Mouse (Mus musculus): ENCODE measurements around the gene Spats2. TPM values are rescaled to one million over a fixed set of nuclear protein-coding genes. Genes with fewer than 3 reads are reported as not detected.

Spats2 gene
- polyA plus RNA-seq, 1 experiment from 2014 or later: 68.5 TPM

GRCm38 (mm10) chr15:99224208-99224911 lies 98.6 kb downstream of the Spats2 start, which contains the start of gene Kcnh3:
Gene Kcnh3 (plus strand): TSS chr15:99224861.
- peak; percentile 60 for DNase-seq (ENCODE audit: low spot score)
- H3K4me3 ChIP-seq (ENCODE audit: low read depth, low read length): peak within 1 kb of the TSS; percentile 31
- H3K27ac ChIP-seq (replicated peaks; ENCODE audit: low read depth, low read length): no peak within 1 kb of the TSS
- no peaks in the 10 kb centered on the region for H3K9me3 ChIP-seq (replicated peaks; ENCODE audit: control insufficient read depth, low read length)
- peak within 1 kb of the TSS; percentile 68 for H3K4me2 ChIP-seq (ENCODE audit: low read depth, low read length)
- H3K36me3 ChIP-seq (replicated peaks; ENCODE audit: control insufficient read depth, insufficient read depth, low read depth, low read length): no peaks in the 10 kb centered on the region
- WGBS: under 1% methylated on average over 57 of the region's 66 CpGs
- H3K9ac ChIP-seq (replicated peaks; ENCODE audit: low read length): peak within 1 kb of the TSS; percentile 32
- ATAC-seq (replicated peaks; ENCODE audit: insufficient number of reproducible peaks, low FRiP score, low TSS enrichment, low read depth): no peak
- peaks cover 63% of the 10 kb centered on the region for H3K27me3 ChIP-seq (ENCODE audit: control insufficient read depth, insufficient read depth, low read length)
- H3K4me1 ChIP-seq (ENCODE audit: control insufficient read depth, insufficient read depth, low read length): peaks cover 14% of the 10 kb centered on the region

GRCm38 (mm10) chr15:99225081-99225810 lies 99.5 kb downstream of the Spats2 start:
- H3K27ac ChIP-seq (replicated peaks; ENCODE audit: low read depth, low read length): no peak overlapping the region
- DNase-seq (ENCODE audit: low spot score) (peak; percentile 42), ATAC-seq (replicated peaks; ENCODE audit: insufficient number of reproducible peaks, low FRiP score, low TSS enrichment, low read depth) (no peak)
- H3K9ac ChIP-seq (replicated peaks; ENCODE audit: low read length): no peak overlapping the region
- peaks cover 63% of the 10 kb centered on the region for H3K27me3 ChIP-seq (ENCODE audit: control insufficient read depth, insufficient read depth, low read length)
- H3K9me3 ChIP-seq (replicated peaks; ENCODE audit: control insufficient read depth, low read length): no peaks in the 10 kb centered on the region
- H3K36me3 ChIP-seq (replicated peaks; ENCODE audit: control insufficient read depth, insufficient read depth, low read depth, low read length): no peaks in the 10 kb centered on the region
- WGBS: under 1% methylated on average over 22 of the region's 22 CpGs
- peak overlapping the region; percentile 68 for H3K4me2 ChIP-seq (ENCODE audit: low read depth, low read length)
- H3K4me1 ChIP-seq (ENCODE audit: control insufficient read depth, insufficient read depth, low read length): peaks cover 14% of the 10 kb centered on the region
- H3K4me3 ChIP-seq (ENCODE audit: low read depth, low read length): peak overlapping the region; percentile 31

- no peak overlapping the region for H3K4me2 ChIP-seq (ENCODE audit: low read depth, low read length)
- no peak overlapping the region for H3K27ac ChIP-seq (replicated peaks; ENCODE audit: low read depth, low read length)
- no peaks in the 10 kb centered on the region for H3K36me3 ChIP-seq (replicated peaks; ENCODE audit: control insufficient read depth, insufficient read depth, low read depth, low read length)
- 12% methylated on average over 14 of the region's 14 CpGs for WGBS
- peaks cover 14% of the 10 kb centered on the region for H3K4me1 ChIP-seq (ENCODE audit: control insufficient read depth, insufficient read depth, low read length)
- ATAC-seq (replicated peaks; ENCODE audit: insufficient number of reproducible peaks, low FRiP score, low TSS enrichment, low read depth) (no peak), DNase-seq (ENCODE audit: low spot score) (no peak)
- no peak overlapping the region for H3K9ac ChIP-seq (replicated peaks; ENCODE audit: low read length)
- H3K4me3 ChIP-seq (ENCODE audit: low read depth, low read length): no peak overlapping the region
- no peaks in the 10 kb centered on the region for H3K9me3 ChIP-seq (replicated peaks; ENCODE audit: control insufficient read depth, low read length)
- peaks cover 63% of the 10 kb centered on the region for H3K27me3 ChIP-seq (ENCODE audit: control insufficient read depth, insufficient read depth, low read length)
Observed at GRCm38 (mm10) chr15:99226090-99226489, 100.4 kb downstream of the Spats2 start.

GRCm38 (mm10) chr15:99231998-99232397 lies 106.3 kb downstream of the Spats2 start:
- H3K36me3 ChIP-seq (replicated peaks; ENCODE audit: control insufficient read depth, insufficient read depth, low read depth, low read length): no peaks in the 10 kb centered on the region
- H3K9ac ChIP-seq (replicated peaks; ENCODE audit: low read length): no peak overlapping the region
- H3K4me1 ChIP-seq (ENCODE audit: control insufficient read depth, insufficient read depth, low read length): no peaks in the 10 kb centered on the region
- no peaks in the 10 kb centered on the region for H3K9me3 ChIP-seq (replicated peaks; ENCODE audit: control insufficient read depth, low read length)
- peaks cover 17% of the 10 kb centered on the region for H3K27me3 ChIP-seq (ENCODE audit: control insufficient read depth, insufficient read depth, low read length)
- DNase-seq (ENCODE audit: low spot score) (no peak), ATAC-seq (replicated peaks; ENCODE audit: insufficient number of reproducible peaks, low FRiP score, low TSS enrichment, low read depth) (no peak)
- 71% methylated on average over 10 of the region's 10 CpGs for WGBS
- no peak overlapping the region for H3K4me2 ChIP-seq (ENCODE audit: low read depth, low read length)
- H3K4me3 ChIP-seq (ENCODE audit: low read depth, low read length): no peak overlapping the region
- no peak overlapping the region for H3K27ac ChIP-seq (replicated peaks; ENCODE audit: low read depth, low read length)

GRCm38 (mm10) chr15:99233719-99234118 lies 108.0 kb downstream of the Spats2 start:
- ATAC-seq (replicated peaks; ENCODE audit: insufficient number of reproducible peaks, low FRiP score, low TSS enrichment, low read depth) (no peak), DNase-seq (ENCODE audit: low spot score) (no peak)
- H3K4me2 ChIP-seq (ENCODE audit: low read depth, low read length): no peak overlapping the region
- H3K9me3 ChIP-seq (replicated peaks; ENCODE audit: control insufficient read depth, low read length): no peaks in the 10 kb centered on the region
- H3K27me3 ChIP-seq (ENCODE audit: control insufficient read depth, insufficient read depth, low read length): peaks cover under 1% of the 10 kb centered on the region; the same call in 1 of the 2 replicates
- no peaks in the 10 kb centered on the region for H3K4me1 ChIP-seq (ENCODE audit: control insufficient read depth, insufficient read depth, low read length)
- no peak overlapping the region for H3K9ac ChIP-seq (replicated peaks; ENCODE audit: low read length)
- H3K36me3 ChIP-seq (replicated peaks; ENCODE audit: control insufficient read depth, insufficient read depth, low read depth, low read length): no peaks in the 10 kb centered on the region
- H3K27ac ChIP-seq (replicated peaks; ENCODE audit: low read depth, low read length): no peak overlapping the region
- H3K4me3 ChIP-seq (ENCODE audit: low read depth, low read length): no peak overlapping the region
- WGBS: 65% methylated on average over 17 of the region's 17 CpGs

GRCm38 (mm10) chr15:99234326-99235010 lies 108.8 kb downstream of the Spats2 start:
- no peak for ATAC-seq (replicated peaks; ENCODE audit: insufficient number of reproducible peaks, low FRiP score, low TSS enrichment, low read depth)
- no peaks in the 10 kb centered on the region; the same call in 1 of the 2 replicates for H3K27me3 ChIP-seq (ENCODE audit: control insufficient read depth, insufficient read depth, low read length)
- 65% methylated on average over 12 of the region's 12 CpGs for WGBS

GRCm38 (mm10) chr15:99238006-99238405 lies 112.3 kb downstream of the Spats2 start:
- 40% methylated on average over 11 of the region's 11 CpGs for WGBS
- Histone ChIP-seq H3K27ac (replicated peaks; ENCODE audit: low read depth, low read length) (no peak overlapping the region), H3K4me3 (ENCODE audit: low read depth, low read length) (no peak overlapping the region), H3K9ac (replicated peaks; ENCODE audit: low read length) (peak overlapping the region; percentile 19; the same call in 1 of the 2 replicates), H3K36me3 (replicated peaks; ENCODE audit: control insufficient read depth, insufficient read depth, low read depth, low read length) (no peaks in the 10 kb centered on the region), H3K4me2 (ENCODE audit: low read depth, low read length) (no peak overlapping the region), H3K9me3 (replicated peaks; ENCODE audit: control insufficient read depth, low read length) (no peaks in the 10 kb centered on the region), H3K27me3 (ENCODE audit: control insufficient read depth, insufficient read depth, low read length) (no peaks in the 10 kb centered on the region), H3K4me1 (ENCODE audit: control insufficient read depth, insufficient read depth, low read length) (no peaks in the 10 kb centered on the region)
- no peak for ATAC-seq (replicated peaks; ENCODE audit: insufficient number of reproducible peaks, low FRiP score, low TSS enrichment, low read depth)
- no peak for DNase-seq (ENCODE audit: low spot score)

More at GRCm38 (mm10) chr15:99234326-99235010, 108.8 kb downstream of the Spats2 start:
- Histone ChIP-seq H3K9me3 (replicated peaks; ENCODE audit: control insufficient read depth, low read length) (no peaks in the 10 kb centered on the region), H3K4me1 (ENCODE audit: control insufficient read depth, insufficient read depth, low read length) (no peaks in the 10 kb centered on the region), H3K4me3 (ENCODE audit: low read depth, low read length) (no peak overlapping the region), H3K4me2 (ENCODE audit: low read depth, low read length) (no peak overlapping the region), H3K27ac (replicated peaks; ENCODE audit: low read depth, low read length) (no peak overlapping the region), H3K36me3 (replicated peaks; ENCODE audit: control insufficient read depth, insufficient read depth, low read depth, low read length) (no peaks in the 10 kb centered on the region), H3K9ac (replicated peaks; ENCODE audit: low read length) (no peak overlapping the region)
- no peak for DNase-seq (ENCODE audit: low spot score)
